Mouse (Mus musculus) lung, postnatal 0 days (tissue): ENCODE measurements around the gene Olfr168.

Source experiments
- CTCF ChIP-seq: IDR thresholded peaks from 2 replicates; pipeline ENCODE4 v1.5.1; 2016; ENCODE audit warnings: antibody characterized with exemption, mild to moderate bottlenecking
- EP300 ChIP-seq: IDR thresholded peaks from 2 replicates; pipeline ENCODE4 v1.6.1; 2016; ENCODE audit warnings: antibody characterized with exemption, mild to moderate bottlenecking, control low read depth

- TF ChIP-seq CTCF (no peak), EP300 (no peak)
These were observed 52.0 kb downstream of the Olfr168 start, which contains the start of gene Olfr166 for GRCm38 (mm10) chr16:19483394-19483793.
